Mouse (Mus musculus): ENCODE data around the gene Pex6.

GRCm38 (mm10) chr17:46770546-46770945 is 59.3 kb downstream of the Pex6 start:
- TF ChIP-seq ELF1 (IDR thresholded peaks at IDR 0.05; ENCODE audit: low read depth, low read length) (no peak), RAD21 (IDR thresholded peaks at IDR 0.05; ENCODE audit: low read depth, low read length) (no peak)

Data from CH12.LX (cell line).